Mouse (Mus musculus) mammary gland, adult 2 months (tissue): ENCODE measurements around the gene Rfk. TPM values are rescaled to one million over a fixed set of nuclear protein-coding genes. Genes with fewer than 3 reads are reported as not detected.

ENCODE experiments used
- polyA plus RNA-seq: library from polyadenylated mRNA; depleted of rRNA; stranded (reverse); fragments of >200 nt; gene quantifications from 2 replicates; pipeline ENCODE4 v1.2.3, GENCODE M21; 2012; ENCODE audit warnings: low replicate concordance; rRNA removed

Gene Rfk
- polyA plus RNA-seq = 55.2 and 95.8 TPM in 2 replicates

DNA sequence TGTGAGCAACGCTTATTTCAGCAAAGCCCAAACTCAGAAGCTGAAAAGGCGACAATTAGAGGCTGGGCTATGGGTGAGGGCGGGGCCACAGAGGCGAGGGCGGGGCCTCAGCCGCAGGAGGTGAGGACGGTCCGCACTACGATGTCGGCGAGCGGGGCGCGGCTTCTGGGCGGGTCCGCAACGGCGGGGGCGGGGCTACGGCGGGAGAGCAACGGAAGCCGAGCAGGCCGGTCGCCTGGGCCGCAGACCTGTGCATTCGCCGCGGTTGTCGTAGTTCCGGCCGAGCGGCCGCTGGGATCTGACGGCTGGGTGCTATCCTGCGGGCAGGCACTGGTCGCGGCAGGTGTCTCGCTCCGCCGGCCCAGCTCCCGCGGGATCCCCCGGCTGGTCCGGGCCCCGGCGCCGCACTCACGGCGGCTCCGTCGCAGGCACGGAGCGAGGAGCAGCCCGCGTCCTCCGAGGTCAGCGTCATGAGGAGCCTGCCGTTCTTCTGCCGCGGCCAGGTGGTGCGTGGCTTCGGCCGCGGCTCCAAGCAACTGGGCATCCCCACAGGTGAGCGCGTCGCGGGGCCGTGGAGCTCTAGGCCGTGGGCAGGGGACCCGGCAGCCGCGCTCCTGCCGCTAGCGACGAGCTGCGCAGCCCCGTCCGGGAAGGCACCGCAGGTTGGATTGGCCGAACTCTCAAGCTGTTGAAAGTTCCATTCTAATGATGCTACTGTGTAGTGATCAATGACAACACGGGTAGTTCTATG lies at the start of gene Rfk:
TSS of gene Rfk (plus strand) at position 203 of the 751 bp plus-strand sequence.

DNA sequence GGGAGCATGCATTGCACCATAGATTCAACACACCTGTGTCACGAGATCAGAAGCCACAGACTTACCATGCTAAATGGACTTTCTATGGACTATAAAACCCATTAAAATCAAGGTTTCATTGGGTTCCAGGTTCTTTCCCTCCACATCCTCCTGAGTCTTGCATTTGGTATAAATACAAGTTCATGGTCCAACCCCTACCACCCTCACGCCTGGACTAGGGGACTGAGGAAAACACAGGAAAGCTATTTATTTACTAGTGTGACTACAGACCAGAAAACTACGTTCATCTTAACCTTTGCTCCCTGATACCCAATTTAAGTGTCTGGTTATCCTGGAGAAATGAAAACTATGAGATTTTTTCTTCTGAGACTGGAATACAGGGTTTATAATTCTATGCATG lies 21.1 kb upstream of the Rfk start, which contains the start of gene Gcnt1:
TSS of gene Gcnt1 (minus strand) at position 144 of the 400 bp plus-strand sequence.

Other genes starting within 250 kb of the Rfk start
- 4.4 and 6.6 TPM in 2 replicates for gene Gcnt1, start 21.2 kb upstream of the Rfk start, polyA plus RNA-seq